Mouse (Mus musculus): ENCODE data around the gene Fmr1nb.
A peak's percentile ranks its signal among the peaks of the same experiment; 100 is the strongest.
"Not testable (repeated sequence)": the region's sequence is repeated elsewhere in the genome, so short reads cannot be mapped to it uniquely, and the experiment has no call there.

The Fmr1nb gene

DNA sequence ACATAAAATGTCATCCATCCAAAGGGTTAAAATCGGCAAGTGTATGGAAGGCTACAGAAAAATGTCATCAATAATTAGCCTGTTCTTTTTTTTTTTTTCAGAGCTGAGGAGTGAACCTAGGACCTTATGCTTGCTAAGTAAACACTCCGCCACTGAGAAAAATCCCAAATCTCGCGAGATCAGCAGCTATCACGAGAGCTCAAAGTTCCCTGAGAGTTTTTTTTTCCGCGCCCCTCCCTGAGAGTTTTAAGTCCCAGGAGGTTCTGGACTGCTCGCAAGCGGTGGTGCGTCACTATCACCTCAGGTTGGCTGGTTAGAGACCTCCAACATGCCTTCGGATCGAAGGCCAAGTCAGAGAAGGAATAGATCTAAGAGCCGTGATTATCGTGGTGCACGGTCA lies at the start of gene Fmr1nb:
Fmr1nb (plus strand) TSS at position 234 of the 400 bp plus-strand sequence.
- no peak for DNase-seq

GRCm38 (mm10) chrX:68736902-68737301 lies 24.7 kb upstream of the Fmr1nb start:
- DNase-seq = no peak

DNA sequence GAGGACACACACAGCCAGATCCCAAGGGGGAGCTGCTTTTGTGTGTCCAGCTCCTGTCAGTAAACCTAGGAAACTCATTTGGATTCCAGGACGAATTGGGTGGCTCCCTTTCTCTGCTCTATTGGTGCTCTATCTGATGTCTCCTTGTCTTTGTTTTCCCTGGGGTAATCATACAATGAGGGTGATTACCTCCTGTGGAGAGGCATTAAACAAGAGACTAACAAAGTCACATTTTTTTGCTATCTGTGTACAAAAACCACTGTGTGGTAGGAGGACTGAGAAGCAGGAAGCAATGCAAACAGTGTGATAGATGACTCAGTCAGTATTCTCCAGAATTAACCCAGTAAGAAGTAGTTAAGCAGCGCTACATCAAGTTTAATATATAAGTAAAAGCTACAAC lies 21.6 kb upstream of the Fmr1nb start:
- DNase-seq = no peak

- not testable (repeated sequence) for DNase-seq
Measured at GRCm38 (mm10) chrX:68820449-68820848, 58.8 kb downstream of the Fmr1nb start.

- DNase-seq = peak; percentile 2
Measured at GRCm38 (mm10) chrX:68821059-68821458, 59.4 kb downstream of the Fmr1nb start, which contains the start of gene Gm14698. Gene Gm14698, plus strand, starts transcription at chrX:68821093.

GRCm38 (mm10) chrX:68839548-68840444 lies 78.2 kb downstream of the Fmr1nb start:
- no peak for DNase-seq
